Mouse (Mus musculus) liver, embryonic 14.5 days (tissue): ENCODE results near the gene Calm1.

Source experiments
- CTCF ChIP-seq: IDR thresholded peaks from 2 replicates; pipeline ENCODE4 v1.5.1; 2016; ENCODE audit warnings: antibody characterized with exemption, low read depth, control low read depth
- EP300 ChIP-seq: IDR thresholded peaks from 2 replicates; pipeline ENCODE4 v1.6.1; 2016; ENCODE audit warnings: antibody characterized with exemption, low read depth

DNA sequence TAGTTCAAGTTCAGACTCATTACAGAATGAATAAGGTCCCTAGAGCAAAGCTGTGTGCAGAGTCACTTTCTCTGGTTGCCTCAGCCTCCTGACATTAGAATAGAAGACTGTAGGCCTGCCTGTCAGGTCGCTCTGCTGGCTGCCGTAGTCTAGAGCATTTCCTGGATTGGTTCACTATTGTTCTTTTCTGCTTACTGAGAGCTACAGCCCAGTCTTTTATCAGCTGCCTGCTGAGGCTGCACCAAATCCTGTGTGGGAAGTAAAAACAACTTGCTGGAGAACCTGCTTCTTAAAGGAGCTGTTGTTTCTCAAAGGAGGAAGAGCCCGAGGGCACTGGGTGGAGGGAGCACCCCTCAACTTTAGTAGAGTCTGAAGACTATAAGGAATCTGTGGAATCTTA lies 4.5 kb downstream of the Calm1 start:
- TF ChIP-seq CTCF (no peak), EP300 (no peak)
